Mouse (Mus musculus): ENCODE data around the gene Nmt1.

Nmt1 gene

DNA sequence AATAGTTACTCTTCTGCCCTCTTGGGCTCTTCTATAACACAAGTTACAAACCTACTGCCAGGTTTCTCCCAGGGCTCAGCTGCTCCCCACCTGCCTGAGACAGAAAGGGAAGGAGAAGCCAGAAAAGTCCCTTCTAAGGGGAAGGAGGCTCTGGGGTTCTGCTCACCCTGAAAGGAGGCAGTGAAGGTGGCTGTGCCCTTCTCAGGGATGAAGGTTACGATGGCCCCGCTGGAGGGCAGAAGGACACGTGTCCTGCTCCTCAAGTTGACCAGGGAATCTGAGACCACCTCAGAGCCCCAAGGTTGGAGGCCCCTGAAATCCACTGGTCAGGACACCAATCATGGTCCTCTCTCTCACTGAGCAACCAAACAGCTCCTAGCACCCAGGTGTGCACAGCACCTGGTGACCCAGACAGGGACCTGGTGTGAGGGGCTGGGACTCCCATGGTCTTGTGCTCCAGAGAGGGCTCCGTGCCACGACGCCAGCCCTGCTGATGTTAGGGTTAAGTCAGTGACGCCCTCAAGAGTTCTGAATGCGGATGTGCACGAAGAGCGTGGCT lies 42.4 kb downstream of the Nmt1 start:
- in situ Hi-C loops (cut with MboI; ENCODE audit: unreplicated experiment in 2 of 2), result loop anchor here in 1 of 2 experiments (25.0 kb wide), 1 partner anchor 592 kb away; no protein-coding TSS in a partner anchor

DNA sequence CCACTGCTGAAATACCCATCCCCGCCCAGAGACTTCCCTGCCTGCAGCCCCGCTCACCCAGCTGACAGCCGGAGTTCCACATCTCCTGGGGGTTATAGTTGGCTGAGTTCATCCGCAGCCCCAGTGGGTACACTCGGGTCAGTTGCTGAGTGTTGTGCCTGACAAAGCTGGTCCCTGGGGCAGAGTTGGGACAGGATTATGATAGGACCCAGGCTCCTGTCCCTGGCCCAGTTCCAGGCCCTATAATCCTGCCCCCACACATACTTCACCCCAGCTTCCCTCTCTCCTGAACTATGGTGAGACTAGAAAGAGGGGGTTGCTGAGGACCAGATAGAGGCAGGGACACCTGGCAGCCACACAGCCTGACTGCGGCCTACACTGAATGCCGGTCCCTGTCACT lies 45.7 kb downstream of the Nmt1 start:
- in situ Hi-C loops (cut with MboI; ENCODE audit: unreplicated experiment in 2 of 2), result loop anchor here in 1 of 2 experiments (25.0 kb wide), 1 partner anchor 589 kb away; no protein-coding TSS in a partner anchor

DNA sequence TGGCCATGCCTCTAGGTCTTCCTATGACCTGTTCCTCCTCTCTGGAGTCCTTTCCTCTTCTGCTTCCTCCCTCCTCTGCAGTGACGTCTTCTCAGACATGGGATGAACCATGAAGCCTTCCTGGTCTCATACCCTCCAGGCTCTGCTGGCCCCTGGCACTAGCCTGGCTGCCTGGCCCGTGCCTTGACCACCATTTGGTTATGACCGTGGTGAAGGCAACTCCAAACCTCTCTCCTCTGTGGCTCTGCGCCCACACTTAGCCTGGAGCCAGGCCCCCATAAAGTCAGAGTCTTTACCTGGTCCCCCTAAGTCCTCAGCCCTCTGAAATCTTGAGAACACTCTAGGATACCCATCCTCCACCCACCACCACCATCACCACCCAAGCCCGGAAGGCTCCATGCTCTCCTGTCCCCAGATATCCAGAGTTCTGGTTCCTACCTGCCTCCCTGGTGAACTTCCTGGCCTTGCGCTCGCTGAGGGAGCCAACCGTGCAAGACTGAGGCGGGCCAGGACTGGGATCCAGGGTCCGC lies 46.2 kb downstream of the Nmt1 start:
- in situ Hi-C loops (cut with MboI; ENCODE audit: unreplicated experiment in 2 of 2), result loop anchor here in 1 of 2 experiments (25.0 kb wide), 1 partner anchor 588 kb away; no protein-coding TSS in a partner anchor

DNA sequence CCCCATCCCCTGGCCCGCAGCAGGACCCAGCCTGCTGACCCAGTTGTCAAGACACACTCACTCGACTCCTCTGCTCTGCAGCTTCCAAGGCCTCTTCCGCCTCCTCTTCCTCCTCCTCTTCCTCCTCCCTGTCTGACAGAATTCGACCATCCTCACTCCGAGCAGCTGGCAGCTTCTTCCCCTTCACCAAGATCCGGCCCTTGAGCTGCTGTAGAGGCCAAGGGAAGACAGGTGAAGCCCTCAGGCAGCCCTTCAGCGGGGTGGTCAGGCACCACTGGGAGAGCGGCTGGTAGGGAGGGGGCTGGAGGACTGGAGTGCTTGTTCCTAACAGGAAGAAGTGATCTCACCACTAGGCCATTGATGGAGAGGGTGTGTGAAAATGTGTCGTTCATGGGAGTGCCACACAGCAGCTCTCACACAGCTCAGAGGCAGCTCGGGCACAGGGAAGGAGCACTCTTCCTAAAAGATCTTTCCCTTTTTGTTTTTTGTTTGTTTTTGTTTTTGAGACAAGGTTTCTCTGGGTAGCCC lies 46.9 kb downstream of the Nmt1 start:
- in situ Hi-C loops (cut with MboI; ENCODE audit: unreplicated experiment in 2 of 2), result loop anchor here in 1 of 2 experiments (25.0 kb wide), 1 partner anchor 587 kb away; no protein-coding TSS in a partner anchor

DNA sequence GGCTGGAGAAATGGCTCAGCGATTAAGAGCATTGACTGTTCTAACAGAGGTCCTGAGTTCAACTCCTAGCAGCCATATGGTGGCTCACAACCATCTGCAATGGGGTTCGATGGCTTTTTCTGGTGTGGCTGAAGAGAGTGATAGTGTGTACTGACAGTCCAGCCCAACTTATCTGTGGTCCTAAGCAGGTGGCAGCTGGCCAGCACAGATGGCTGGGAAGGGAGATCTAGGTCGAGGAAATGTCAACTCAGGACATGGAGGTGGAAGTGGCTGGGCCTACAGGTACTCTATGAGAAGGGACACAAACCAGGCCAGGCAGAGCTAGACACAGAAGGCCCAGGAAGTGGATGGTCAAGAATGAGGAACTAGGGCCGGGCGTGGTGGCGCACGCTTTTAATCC lies 48.0 kb downstream of the Nmt1 start:
- in situ Hi-C loops (cut with MboI; ENCODE audit: unreplicated experiment in 2 of 2), result no loop called here

DNA sequence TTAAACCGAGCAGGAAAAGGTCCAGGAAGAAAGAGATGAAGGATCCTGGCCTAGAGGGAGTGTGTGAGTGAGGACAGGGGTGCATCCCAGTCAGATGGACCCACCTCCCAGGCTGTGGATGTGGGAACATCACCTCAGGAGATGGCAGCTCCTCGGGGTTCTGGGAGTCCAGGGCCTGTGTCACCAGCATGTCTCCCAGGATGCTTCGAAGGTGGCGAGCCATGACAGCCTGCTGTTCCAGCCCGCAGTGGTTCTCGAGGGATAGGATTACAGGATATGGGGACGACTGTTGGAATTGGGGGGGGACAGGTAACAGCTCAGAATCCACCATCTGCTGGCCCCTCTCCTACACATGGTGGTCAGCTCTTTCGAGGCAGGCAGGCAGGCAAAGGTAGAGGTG lies 48.6 kb downstream of the Nmt1 start:
- in situ Hi-C loops (cut with MboI; ENCODE audit: unreplicated experiment in 2 of 2), result no loop called here

DNA sequence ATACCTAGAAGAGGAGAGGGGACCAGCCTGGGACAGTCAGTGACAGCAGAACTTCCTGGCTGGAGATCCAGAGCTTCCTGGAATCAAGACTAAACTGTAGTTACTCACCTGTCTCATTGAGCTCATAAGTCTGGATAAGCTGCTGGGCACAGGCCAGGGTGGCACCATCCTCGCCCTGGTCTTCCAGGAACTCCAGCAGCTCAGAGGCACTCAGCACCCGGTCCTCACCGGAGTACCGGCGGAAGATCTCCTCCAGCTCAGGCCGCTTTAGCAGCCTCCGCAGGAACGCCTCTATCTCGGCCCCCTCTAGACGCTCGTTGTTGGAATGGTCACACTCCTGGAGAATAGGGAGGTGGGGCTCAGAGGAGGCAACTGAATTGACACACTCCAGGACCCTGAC lies 50.1 kb downstream of the Nmt1 start:
- in situ Hi-C loops (cut with MboI; ENCODE audit: unreplicated experiment in 2 of 2), result no loop called here

DNA sequence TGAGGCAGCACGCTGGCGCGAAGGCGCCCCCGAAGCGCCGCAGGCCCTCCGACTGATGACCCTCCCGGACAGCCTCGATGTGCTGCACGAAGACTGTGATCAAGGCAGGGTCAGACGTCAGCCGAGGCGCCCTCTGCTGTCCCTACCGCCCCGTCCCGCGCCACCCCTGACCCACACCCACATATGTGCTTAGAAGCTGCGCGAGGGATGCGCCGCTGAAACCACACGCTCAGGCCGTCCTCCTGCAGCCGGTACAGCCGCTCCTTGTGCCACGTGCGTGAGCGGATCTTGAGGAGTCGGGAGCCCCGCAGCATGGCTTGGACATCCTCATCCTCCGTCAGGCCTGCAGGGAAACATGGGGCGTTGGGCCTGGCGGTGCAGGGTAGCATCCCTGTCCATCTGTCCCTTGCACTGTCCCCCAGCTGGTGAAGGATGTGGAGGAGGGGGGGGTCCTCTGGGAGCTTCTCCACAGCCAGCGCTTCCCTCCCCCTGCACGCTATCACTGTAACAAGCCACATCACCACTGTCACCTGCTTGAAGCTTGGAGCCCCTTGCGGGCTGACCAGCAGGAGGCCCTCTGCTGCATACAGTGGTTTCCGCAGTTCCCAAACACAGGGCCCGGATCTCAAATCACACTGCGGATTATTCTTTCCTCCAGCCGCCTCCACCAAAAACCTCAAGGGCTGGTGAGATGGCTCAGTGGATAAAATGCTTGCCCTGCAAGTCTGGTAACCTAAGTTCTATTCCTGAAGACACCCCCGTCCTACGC lies 52.5 kb downstream of the Nmt1 start:
- in situ Hi-C loops (cut with MboI; ENCODE audit: unreplicated experiment in 2 of 2), result no loop called here

DNA sequence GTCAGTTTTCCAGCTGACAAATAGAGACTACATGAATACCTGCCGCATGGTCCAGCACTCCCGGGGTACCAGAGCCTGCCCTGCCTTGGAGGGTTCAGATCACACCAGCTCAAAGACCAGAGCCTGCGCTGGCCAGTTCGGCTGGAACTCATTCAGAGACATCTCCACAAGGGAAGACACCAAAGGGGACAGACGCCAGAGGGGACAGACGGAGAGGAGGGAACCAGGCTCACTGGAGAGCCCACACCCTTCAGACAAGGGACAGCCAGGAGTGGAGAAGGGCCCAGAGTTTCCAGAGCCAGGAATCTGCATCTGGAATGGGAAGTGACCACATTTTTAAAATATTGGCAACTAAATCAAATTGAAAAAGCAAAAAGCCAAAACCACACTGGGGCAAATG lies 53.6 kb downstream of the Nmt1 start:
- in situ Hi-C loops (cut with MboI; ENCODE audit: unreplicated experiment in 2 of 2), result no loop called here

DNA sequence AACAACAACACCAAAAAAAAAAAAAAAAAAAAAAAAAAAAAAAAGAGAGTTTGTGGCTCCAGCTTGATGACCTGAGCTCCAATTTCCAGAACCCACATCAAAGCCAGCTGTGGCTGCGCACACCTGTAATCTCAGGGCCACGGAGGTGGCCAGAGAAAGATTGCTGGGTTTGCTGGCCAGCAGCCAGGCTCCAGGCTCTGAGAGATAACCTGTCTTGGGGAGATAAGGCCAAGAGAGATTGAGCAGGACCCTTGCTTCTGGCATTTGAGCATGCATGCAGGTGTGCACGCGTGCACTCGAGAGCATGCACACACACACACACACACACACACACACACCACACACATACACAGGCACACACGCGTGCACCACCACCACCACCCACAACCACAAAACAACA lies 65.3 kb downstream of the Nmt1 start:
- in situ Hi-C loops (cut with MboI; ENCODE audit: unreplicated experiment in 2 of 2), result no loop called here

DNA sequence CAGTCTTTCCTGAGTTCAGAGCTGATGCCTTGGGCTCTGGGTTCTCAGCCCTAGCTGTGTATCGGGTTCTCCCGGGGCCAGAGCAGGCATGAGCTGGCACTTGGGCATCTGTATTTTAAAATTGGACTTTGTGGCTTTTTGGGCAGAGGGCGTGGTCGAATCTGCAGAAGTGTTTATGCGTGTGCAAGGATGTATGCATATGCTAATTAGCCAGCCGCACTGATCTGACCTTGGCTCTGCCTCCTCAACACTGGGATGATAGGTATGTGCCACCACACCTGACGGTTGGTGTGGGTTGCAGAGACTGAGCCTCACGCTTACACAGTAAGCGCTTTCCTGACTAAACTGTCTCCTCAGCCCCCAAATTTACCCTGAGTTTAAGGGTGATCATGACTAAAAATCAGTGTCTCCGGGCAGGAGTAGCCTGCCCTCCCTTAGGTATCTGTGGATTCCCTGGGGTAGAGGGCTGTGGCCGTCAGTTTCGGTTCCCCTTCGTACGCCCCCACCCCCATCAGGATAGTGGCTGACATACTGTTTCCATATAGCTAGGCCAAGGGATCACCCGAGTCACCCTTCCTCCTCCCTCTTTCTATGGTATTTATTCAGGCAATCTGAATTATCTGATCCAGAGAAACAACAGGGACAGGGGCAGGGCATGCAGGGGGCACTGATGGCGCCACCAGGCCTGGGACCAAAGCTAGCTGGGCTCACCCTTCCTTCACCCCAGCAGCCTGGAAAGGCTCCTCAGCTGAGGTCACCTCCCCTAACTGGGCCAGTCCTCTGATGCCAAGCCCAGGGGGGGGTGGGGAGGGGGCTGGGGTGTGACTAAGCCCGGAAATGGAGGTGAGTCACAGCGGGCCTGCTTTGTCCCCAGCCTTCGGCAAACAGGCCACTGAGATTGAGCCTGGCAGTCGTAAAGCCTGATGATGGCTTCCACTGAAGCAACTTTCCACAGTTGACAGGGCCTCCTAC lies 66.2 kb downstream of the Nmt1 start:
- in situ Hi-C loops (cut with MboI; ENCODE audit: unreplicated experiment in 2 of 2), result no loop called here

DNA sequence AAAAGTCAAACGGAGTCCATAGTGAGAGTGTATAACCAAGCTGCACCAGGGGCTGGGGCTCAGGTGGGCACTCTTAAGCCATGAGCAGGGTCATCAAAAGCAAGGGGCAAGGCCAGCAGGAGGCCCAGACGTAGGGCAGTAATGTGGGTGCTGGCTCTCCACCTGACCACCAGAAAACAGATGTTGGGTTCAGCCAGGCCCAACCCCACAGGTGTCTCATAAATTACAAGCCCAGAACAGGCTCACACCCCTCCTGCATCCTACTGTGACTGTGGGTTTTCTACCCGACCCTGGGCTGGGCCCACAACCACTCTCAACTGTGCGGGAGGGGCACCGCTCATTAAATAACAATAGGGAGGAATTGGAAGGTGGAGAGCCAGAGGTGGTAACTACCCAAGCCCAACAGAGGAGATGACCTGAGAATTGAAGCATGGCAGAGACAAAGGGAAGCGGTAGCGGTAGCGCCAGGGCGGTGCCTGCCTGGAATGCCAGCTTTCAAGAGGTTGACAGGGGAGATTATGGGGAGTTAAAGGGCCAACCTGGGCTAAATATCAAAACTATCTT lies 67.2 kb downstream of the Nmt1 start:
- in situ Hi-C loops (cut with MboI; ENCODE audit: unreplicated experiment in 2 of 2), result no loop called here

DNA sequence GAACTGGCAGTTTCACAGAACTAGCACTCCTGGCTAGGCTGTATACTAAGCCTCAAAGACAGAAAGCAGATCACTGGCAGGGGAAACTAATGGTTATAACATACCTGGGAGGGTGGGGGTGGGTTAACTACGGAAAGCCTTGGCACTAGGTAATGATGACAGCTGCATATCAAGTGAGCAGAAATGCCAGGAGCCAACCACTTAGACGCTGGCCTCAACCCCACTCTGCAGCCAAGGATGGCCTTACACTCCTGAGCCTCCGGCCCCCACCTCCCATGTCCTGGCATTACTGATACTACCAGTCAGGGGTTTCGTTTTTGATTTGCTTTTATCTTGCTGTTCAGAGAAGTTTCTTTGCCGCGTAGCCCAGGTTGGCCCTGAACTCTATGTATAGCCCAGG lies 67.8 kb downstream of the Nmt1 start:
- in situ Hi-C loops (cut with MboI; ENCODE audit: unreplicated experiment in 2 of 2), result no loop called here

DNA sequence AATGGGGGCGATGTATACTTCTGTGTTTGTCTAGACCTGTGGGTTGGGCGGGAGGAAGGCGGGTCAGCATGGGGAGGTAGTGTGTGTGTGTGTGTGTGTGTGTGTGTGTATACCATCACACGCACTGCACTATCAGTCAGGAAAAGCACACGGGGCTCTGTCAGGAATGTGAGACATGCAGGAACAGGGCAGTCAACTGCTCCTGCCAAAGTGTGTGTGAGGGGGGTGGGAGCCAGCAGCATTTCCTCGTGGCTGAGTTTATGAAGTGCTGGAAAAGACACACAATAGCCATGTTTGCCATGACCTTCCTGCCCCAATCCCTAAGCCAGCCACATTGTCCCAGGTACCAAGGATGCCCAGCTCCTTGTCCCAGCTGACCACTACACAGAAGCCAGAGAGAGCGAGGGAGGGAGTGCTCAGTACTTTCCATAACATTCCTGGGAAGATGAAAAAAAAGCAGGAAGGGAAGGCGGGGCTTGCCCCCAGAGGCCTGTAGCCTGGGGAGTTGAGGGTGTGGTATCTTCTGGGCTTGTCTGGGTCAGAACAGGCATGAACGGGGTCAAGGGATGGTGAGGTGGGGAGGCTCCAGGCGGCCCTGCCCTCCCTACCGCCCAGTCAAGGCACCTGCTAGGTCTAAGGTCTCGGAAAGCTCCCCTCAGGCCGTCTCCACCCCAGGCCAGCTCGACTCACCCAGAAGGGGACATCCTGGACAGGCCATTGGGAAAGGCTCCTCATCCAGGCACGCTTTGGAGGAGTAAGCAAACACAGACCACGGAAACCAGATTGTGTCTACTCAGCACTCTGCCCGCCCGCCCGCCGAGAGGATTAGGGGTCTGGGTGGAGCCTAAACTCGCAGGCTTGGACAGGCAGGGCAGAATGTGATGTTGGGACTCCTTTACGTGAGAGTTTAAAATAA lies 69.2 kb downstream of the Nmt1 start:
- in situ Hi-C loops (cut with MboI; ENCODE audit: unreplicated experiment in 2 of 2), result no loop called here

DNA sequence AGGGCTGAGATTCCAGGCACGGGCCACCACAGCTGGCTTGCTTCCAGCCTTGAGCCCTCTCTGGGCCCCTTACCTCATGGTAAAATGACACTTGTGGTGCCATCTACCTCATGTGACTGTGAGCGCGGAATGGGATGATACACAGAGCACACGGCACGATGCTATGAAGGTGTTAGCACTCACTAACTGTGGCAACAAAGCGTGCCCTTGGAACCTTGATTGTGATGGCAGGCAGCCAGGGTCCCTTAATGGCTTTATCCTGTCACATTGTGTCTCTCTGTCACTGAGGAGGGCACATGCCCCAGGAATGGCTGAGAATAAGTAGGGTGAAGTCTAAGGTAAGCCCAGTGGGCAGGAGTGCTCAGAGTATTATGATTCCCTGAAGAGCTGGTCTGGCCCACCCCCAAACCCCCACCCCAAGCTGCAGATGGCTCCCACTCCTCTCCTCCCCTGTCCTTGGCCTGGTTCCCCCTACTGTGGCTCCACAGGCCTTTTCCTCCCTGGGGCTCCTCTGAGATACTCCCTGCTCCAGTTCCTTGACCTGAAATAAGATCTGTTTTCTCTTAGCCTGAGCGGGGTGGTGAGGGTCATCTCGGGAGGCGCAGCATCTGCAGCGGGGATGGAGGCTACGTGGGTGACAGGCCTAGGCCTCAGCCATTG lies 70.7 kb downstream of the Nmt1 start:
- in situ Hi-C loops (cut with MboI; ENCODE audit: unreplicated experiment in 2 of 2), result no loop called here

DNA sequence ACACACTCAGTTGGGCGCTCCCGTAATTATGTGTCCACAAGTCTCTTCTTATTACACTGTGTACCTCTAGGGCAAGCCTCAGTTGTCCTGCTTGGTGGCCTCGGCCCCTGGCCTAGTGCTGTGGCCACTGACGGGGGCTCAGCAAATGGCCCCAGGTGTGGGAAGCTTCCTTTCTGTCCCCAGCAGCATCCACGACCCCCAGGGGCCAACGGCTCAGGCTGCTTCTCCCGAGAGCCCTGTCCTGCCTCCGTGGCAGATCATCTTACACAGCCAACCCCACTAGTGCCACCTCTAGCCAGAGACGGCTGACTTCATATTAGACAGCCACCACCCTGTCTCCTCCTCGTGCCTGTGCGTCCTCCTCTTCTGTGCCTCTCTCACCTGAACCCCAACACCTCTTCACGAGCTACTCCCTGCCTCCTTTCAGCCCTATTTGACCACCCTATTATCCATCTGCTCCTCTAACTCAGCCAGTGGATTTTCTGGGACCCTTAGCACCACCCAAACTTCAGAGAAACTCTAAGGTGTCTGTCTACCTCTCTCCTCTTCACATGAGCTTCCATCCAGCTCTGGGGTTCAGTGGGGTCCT lies 71.5 kb downstream of the Nmt1 start:
- in situ Hi-C loops (cut with MboI; ENCODE audit: unreplicated experiment in 2 of 2), result no loop called here

DNA sequence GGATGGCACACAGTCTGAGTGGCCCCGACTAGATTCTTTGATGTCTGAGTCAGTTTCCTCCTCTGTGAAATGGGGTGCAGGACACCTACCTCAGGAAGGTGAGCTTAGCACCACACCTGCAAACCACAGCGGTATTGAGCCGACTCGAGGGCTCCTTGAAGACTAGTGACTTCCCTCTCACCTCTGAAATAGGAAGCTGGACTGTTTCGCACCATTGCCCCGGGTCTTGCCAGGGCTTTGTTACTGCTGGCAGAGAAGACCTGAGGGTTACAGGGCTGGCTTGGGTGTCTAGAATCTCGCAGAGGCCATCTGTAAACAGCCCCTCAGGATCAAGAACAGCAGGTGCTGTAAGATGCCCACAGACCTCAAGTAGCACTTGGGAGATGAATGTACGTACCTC lies 72.4 kb downstream of the Nmt1 start:
- in situ Hi-C loops (cut with MboI; ENCODE audit: unreplicated experiment in 2 of 2), result loop anchor here (5.0 to 25.0 kb wide), 6 partner anchors 57 to 587 kb away; partner anchors contain the start of gene Gosr2 (in 1 of the 2)

DNA sequence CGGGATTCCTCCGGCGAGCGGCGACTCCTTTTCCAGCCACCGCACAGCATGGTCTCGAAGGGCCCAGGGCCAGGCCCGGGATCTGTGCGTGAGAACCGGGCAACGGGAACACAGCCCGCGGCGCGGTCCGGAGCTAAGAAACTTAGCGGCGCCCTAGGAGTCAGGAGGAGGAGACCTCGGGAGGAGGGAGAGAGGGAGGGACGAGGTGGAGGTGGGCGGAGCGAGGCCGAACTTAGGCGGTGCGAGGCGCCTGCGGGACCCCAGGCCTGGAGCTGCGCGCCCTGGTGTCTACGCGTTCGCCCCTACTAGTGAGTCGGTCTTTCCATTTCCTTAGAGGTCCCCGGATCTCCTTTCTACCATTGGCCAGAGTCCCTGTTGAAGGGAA lies 73.5 kb downstream of the Nmt1 start, which contains the start of the genes Plcd3 and Acbd4:
TSS of gene Plcd3 (minus strand) at position 178 of the 385 bp plus-strand sequence.
TSS of gene Acbd4 (plus strand) at position 202 of the 385 bp plus-strand sequence.
- in situ Hi-C loops (cut with MboI; ENCODE audit: unreplicated experiment in 2 of 2), result loop anchor here (5.0 to 25.0 kb wide), 6 partner anchors 56 to 586 kb away; partner anchors contain the start of gene Gosr2 (in 1 of the 2)

All from v-Abl transformed pro-B cells (cell line).